Mouse (Mus musculus) left cerebral cortex, postnatal 14 days (tissue): Measurements from ENCODE around the gene Gm10337. TPM values are rescaled to one million over a fixed set of nuclear protein-coding genes. Genes with fewer than 3 reads are reported as not detected.
A peak's percentile ranks its signal among the peaks of the same experiment; 100 is the strongest.

Experiments used
- DNase-seq, 2 experiments: peaks; one replicate each; pipeline ENCODE4 v3.0.0; 2021 to 2022; ENCODE audit warnings: low spot score in 2 of 2, mixed read lengths in 1 of 2
- intact Hi-C: fragments of 180-260 bp; cut with DNase I; formaldehyde crosslinking; loops from one replicate; pipeline ENCODE4 v1.15.1; 2025
- long read RNA-seq, 2 experiments: library from polyadenylated mRNA; stranded (forward); transcript quantifications; one replicate each; pipeline ENCODE4 v2.0.0; 2021
- total RNA-seq, 2 experiments: library from RNA; stranded (reverse); gene quantifications; 2 replicates each; pipeline ENCODE4 v1.2.3; 2021

Gene Gm10337
- total RNA-seq = not detected
- long read RNA-seq, experiment 1 = 0 reads
- long read RNA-seq, experiment 2 = 0 reads

DNA sequence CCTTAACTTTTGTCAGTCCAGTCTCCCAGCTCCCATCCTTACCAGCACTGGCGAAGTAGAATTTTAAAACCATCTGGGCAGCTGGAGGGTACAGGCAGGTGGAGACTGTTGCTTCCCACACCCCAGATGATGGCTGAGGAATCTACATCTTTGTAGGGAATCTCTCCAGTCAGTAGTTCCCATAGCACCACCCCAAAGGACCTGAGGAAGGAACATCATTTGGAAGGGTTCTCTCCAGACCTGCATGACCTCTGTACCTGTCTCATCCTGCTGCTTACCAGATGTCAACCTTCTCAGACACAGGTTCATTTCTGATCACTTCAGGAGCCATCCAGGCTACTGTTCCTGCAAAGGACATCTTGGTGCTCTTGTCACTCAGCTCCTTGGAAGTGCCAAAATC lies at the start of gene Gm10337:
Gm10337 (plus strand) TSS at position 276 of the 400 bp plus-strand sequence.
- intact Hi-C loops = no loop called here
- no peak for DNase-seq

- no peak for DNase-seq
- intact Hi-C loops = no loop called here
Observed at GRCm38 (mm10) chr15:102455993-102456392, 47.5 kb upstream of the Gm10337 start.

- intact Hi-C loops = no loop called here
- no peak for DNase-seq
Observed at GRCm38 (mm10) chr15:102458050-102458736, 45.3 kb upstream of the Gm10337 start.

- intact Hi-C loops = no loop called here
Observed at GRCm38 (mm10) chr15:102458904-102459317, 44.6 kb upstream of the Gm10337 start, which contains the start of gene Prr13. Gene Prr13 (plus strand): TSS chr15:102459028.

DNA sequence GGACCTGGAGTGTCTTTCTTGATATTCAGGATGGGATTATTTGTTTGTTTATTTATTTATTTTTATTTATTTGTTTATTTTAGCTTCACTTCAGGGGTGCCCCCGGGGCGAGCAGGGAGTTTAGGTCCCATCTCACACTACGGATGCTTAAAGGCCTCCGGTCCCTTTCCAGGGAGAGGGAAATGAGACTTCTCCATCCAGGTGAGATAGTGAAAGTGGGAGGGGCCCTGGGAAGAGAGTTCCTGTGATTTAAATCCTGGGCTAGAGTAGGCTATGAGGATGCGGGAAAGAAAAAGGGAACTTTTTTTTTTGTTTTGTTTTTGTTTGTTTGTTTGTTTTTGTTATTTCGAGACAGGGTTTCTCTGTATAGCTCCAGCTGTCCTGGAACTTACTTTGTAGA lies 44.1 kb upstream of the Gm10337 start:
- DNase-seq = no peak
- intact Hi-C loops = no loop called here

More at GRCm38 (mm10) chr15:102458904-102459317, 44.6 kb upstream of the Gm10337 start, which contains the start of gene Prr13:
- DNase-seq = peak; percentile 85 to 91

- DNase-seq = no peak
- intact Hi-C loops = no loop called here
Observed at GRCm38 (mm10) chr15:102459847-102460246, 43.7 kb upstream of the Gm10337 start.

DNA sequence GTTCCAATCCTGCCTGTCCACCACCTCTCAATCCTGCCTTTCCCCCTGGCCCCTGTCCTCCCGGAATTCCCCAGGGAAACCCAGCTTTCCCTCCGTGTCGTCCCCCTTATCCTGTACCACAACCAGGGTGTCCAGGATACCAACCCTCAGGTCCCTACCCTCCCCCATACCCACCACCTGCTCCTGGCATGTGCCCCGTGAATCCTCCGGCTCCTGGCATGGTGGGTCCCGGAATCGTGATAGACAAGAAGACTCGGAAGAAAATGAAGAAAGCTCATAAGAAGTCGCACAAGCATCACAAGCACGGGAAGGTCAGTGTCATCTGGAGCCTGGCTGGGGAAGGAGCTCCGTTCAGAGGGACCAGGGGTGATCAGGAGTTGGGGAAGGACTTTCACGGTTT lies 43.1 kb upstream of the Gm10337 start:
- intact Hi-C loops = no loop called here
- no peak for DNase-seq

GRCm38 (mm10) chr15:102460971-102461370 lies 42.6 kb upstream of the Gm10337 start:
- DNase-seq = no peak
- intact Hi-C loops = no loop called here

- intact Hi-C loops = no loop called here
Observed at GRCm38 (mm10) chr15:102461430-102462075, 42.0 kb upstream of the Gm10337 start.

DNA sequence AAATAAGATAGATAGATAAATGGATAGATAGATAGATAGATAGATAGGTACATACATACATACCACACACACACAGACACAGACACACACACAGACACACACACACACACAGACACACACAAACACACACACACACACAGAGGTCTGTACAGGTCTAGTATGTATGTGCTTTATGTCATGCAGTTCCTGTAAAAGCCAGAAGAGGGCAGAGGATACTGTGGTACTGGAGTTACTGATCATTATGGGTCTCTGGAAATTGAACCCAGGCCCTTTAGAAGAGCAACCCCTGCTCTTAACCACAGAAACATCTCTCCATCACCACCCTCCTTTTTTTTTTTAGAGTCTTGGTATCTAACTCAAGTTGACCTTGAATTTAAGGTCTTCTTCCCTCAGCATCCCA lies 39.9 kb upstream of the Gm10337 start:
- DNase-seq = peak in 1 of 2 experiments; percentile 41
- intact Hi-C loops = no loop called here

More at GRCm38 (mm10) chr15:102461430-102462075, 42.0 kb upstream of the Gm10337 start:
- DNase-seq = no peak

- DNase-seq = no peak
- intact Hi-C loops = no loop called here
Observed at GRCm38 (mm10) chr15:102468675-102469370, 34.7 kb upstream of the Gm10337 start.

DNA sequence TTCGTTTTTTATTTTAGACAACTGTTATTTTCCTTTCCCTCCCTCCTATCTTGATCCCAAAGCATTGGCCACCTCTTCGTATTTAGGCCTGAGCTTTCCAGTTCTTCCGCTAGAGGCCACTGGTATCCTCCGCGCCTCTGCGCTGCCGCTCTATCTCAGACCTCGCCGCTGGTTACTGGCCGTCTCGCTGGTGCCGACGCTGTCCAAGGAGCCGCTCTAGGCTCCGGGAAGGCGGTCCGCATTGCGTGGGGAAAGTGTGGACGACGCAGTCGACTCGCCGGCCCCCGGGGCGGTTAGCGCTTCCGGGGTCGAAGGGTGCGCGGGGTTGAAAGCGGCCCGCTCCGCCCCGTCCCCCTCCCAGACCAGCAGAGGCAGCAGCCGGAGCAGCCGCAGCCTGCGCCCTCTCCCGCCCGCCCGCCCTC lies 33.3 kb upstream of the Gm10337 start, which contains the start of gene Pcbp2:
Pcbp2 (plus strand) TSS at position 357 of the 422 bp plus-strand sequence.
- intact Hi-C loops = loop anchor here (5.0 kb wide), 1 partner anchor 42 kb away; no protein-coding TSS in a partner anchor

GRCm38 (mm10) chr15:102470605-102471294 lies 32.8 kb upstream of the Gm10337 start:
- intact Hi-C loops = loop anchor here (5.0 kb wide), 1 partner anchor 42 kb away; no protein-coding TSS in a partner anchor
- peak; percentile 77 to 80 for DNase-seq

More for the DNA sequence above, 33.3 kb upstream of the Gm10337 start, which contains the start of gene Pcbp2:
- peak; percentile 96 to 97 for DNase-seq

- intact Hi-C loops = loop anchor here (5.0 kb wide), 1 partner anchor 41 kb away; no protein-coding TSS in a partner anchor
- DNase-seq = no peak
Observed at GRCm38 (mm10) chr15:102471295-102471645, 32.3 kb upstream of the Gm10337 start.

- no peak for DNase-seq
- intact Hi-C loops = loop anchor here (5.0 kb wide), 1 partner anchor 41 kb away; no protein-coding TSS in a partner anchor
Observed at GRCm38 (mm10) chr15:102471727-102472126, 31.8 kb upstream of the Gm10337 start.

DNA sequence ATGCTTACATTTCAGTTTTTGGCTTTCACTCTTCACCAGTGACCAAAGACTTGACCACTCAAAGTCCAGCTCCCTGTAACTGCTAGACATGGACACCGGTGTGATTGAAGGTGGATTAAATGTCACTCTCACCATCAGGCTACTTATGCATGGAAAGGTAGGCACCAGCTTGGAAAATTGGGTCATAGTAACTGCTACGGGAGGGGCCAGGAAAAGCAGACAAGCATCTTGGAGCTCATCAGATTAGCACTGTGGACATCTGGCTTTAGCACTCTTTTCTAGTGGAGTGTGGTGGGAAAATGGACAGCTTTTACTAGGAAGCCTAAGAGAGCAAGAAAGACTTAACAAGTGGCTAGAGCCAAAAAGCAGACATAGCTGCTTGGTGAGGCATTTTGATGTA lies 30.3 kb upstream of the Gm10337 start:
- intact Hi-C loops = loop anchor here (5.0 kb wide), 1 partner anchor 39 kb away; no protein-coding TSS in a partner anchor

DNA sequence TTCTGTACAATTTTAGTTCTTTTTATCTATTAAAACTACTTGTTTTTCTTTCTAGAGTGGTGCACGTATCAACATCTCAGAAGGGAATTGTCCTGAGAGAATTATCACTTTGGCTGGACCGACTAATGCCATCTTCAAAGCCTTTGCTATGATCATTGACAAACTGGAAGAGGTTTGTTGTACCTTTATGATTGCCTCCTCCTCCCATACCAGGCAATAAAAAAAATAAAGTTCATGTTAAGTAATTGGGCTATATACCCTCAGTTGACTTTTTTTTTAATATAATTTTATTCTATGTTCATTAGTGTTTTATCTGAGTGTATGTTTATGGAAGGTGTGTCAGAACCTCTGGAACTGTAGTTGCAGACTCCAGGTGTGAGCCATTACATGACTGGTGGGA lies 29.0 kb upstream of the Gm10337 start:
- no peak for DNase-seq
- intact Hi-C loops = loop anchor here (5.0 kb wide), 1 partner anchor 38 kb away; no protein-coding TSS in a partner anchor

More for the DNA sequence above, 30.3 kb upstream of the Gm10337 start:
- no peak for DNase-seq

- intact Hi-C loops = no loop called here
- no peak for DNase-seq
Observed at GRCm38 (mm10) chr15:102483136-102483535, 20.4 kb upstream of the Gm10337 start.

DNA sequence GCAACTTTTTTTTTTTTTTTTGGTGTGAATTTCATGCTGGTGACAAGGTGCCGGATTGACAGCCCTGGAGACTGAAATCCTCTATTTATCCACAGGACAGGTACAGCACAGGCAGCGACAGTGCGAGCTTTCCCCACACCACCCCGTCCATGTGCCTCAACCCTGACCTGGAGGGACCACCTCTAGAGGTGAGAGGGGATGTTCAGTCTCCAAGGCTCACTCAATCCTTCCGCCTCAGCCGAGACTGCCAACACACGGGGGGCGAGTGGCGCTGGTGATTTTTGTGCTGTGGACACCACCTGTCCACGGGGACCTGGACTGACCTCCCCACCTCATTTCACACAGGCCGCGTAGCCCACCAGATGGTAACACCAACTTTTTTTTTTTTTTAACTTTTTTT lies 17.7 kb upstream of the Gm10337 start:
- DNase-seq = no peak
- intact Hi-C loops = no loop called here
